Mouse (Mus musculus) hindbrain, embryonic 12.5 days (tissue): ENCODE measurements around the gene Wsb2. TPM values are rescaled to one million over a fixed set of nuclear protein-coding genes. Genes with fewer than 3 reads are reported as not detected.
A peak's percentile ranks its signal among the peaks of the same experiment; 100 is the strongest.

Experiments used
- ATAC-seq: fragments of 200-750 bp; cut with Nextera tagmentation; 2 replicates; pipeline ENCODE4 v1.8.0; 2017; ENCODE audit warnings: moderate TSS enrichment; ENCODE audit not compliant: low FRiP score
- H3K27ac ChIP-seq: fragments of 300-500 bp; sonication (generic); 2 replicates; pipeline ENCODE4 v1.5.1; 2016; ENCODE audit warnings: mild to moderate bottlenecking
- H3K27me3 ChIP-seq: fragments of 300-500 bp; sonication (generic); 2 replicates; pipeline ENCODE4 v1.6.1; 2016; ENCODE audit warnings: mild to moderate bottlenecking
- H3K36me3 ChIP-seq: fragments of 300-500 bp; sonication (generic); 2 replicates; pipeline ENCODE4 v1.6.1; 2016; ENCODE audit warnings: mild to moderate bottlenecking
- H3K4me1 ChIP-seq: fragments of 300-500 bp; sonication (generic); 2 replicates; pipeline ENCODE4 v1.6.1; 2016
- H3K4me2 ChIP-seq: fragments of 300-500 bp; sonication (generic); replicated peaks from 2 replicates; pipeline ENCODE4 v1.6.1; 2016; ENCODE audit warnings: mild to moderate bottlenecking
- H3K4me3 ChIP-seq: fragments of 300-500 bp; sonication (generic); 2 replicates; pipeline ENCODE4 v1.5.1; 2016; ENCODE audit warnings: mild to moderate bottlenecking
- H3K9ac ChIP-seq: fragments of 300-500 bp; sonication (generic); 2 replicates; pipeline ENCODE4 v1.6.1; 2016; ENCODE audit warnings: mild to moderate bottlenecking, moderate library complexity
- H3K9me3 ChIP-seq: fragments of 300-500 bp; sonication (generic); replicated peaks from 2 replicates; pipeline ENCODE4 v1.6.1; 2016; ENCODE audit warnings: mild to moderate bottlenecking
- WGBS: fragments of 180-500 bp; shearing (Covaris S2); methylation state at CpG from one replicate; pipeline ENCODE4 v1.1.7; 2016; 5-methylcytosine and 5-hydroxymethylcytosine counted together
- polyA plus RNA-seq: library from polyadenylated mRNA; unstranded; fragments of >200 nt; fragmentation: Nextera tagmentation; extraction: Ambion mirVana; gene quantifications from 2 replicates; pipeline ENCODE4 v1.2.1, GENCODE M21; 2016

Gene Wsb2
- 127 and 132 TPM in 2 replicates for polyA plus RNA-seq

DNA sequence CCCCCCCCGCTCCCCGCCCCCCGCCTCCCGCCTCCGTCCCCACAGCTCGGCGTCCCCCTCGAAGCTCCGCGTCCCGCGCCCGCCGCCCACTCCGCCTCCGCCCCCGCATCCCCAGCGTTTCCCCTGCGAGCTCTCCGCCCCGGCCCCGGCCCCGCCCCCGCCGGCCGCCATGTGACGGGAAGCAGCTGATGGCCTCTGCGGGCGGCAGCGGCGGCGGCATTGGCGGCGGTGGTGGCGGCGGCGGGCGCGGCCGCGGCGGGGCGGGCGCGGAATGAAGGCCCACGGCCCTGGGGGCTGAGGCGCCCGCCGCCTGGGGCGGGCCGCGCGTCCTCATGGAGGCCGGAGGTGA is at the start of gene Wsb2:
Wsb2 (plus strand) TSS at position 176 of the 349 bp plus-strand sequence.
- WGBS, result 0% methylated on average over 4 of the region's 54 CpGs
- peak within 1 kb of the TSS; percentile 91 for H3K4me3 ChIP-seq
- ATAC-seq, result peak; percentile 79
- peak within 1 kb of the TSS; percentile 89 for H3K4me2 ChIP-seq
- H3K27ac ChIP-seq, result peak within 1 kb of the TSS; percentile 94
- no peaks in the 10 kb centered on the region for H3K36me3 ChIP-seq
- H3K27me3 ChIP-seq, result no peaks in the 10 kb centered on the region
- peaks cover 41% of the 10 kb centered on the region for H3K4me1 ChIP-seq
- H3K9me3 ChIP-seq, result no peaks in the 10 kb centered on the region
- H3K9ac ChIP-seq, result peak within 1 kb of the TSS; percentile 96

DNA sequence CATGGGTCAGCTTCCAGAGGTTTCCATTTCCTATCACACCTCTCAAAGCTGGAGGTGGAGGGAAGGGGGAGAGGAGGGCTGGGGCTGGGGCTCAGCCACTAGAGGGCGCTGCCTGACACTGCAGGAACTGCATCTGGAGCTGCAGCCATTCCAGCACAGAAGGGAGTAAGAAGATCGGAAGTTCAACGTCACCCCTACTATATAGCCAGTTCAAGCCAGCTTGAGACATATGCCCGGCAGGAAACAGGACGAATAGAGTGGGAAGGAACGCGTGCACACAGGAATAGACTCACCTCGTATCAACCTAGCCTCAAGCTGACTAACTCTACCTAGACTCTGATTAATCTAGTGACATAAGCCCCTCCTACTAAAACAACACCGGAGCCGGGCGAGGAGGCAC is 49.4 kb upstream of the Wsb2 start:
- 38% methylated on average over 11 of the region's 11 CpGs for WGBS
- Histone ChIP-seq H3K4me1 (no peaks in the 10 kb centered on the region), H3K9me3 (no peaks in the 10 kb centered on the region), H3K36me3 (no peaks in the 10 kb centered on the region), H3K4me3 (no peak overlapping the region), H3K27ac (no peak overlapping the region), H3K9ac (no peak overlapping the region), H3K27me3 (no peaks in the 10 kb centered on the region), H3K4me2 (no peak overlapping the region)
- no peak for ATAC-seq

GRCm38 (mm10) chr5:117313420-117313819 is 43.7 kb upstream of the Wsb2 start:
- WGBS, result 23% methylated on average over 14 of the region's 14 CpGs
- Histone ChIP-seq H3K9ac (no peak overlapping the region), H3K27me3 (peaks cover 19% of the 10 kb centered on the region), H3K27ac (no peak overlapping the region), H3K4me3 (0 out of 2 replicates have a peak overlapping the region, but pooled peaks have one; percentile 10), H3K4me2 (peak overlapping the region; percentile 35), H3K9me3 (no peaks in the 10 kb centered on the region), H3K4me1 (peaks cover 12% of the 10 kb centered on the region), H3K36me3 (no peaks in the 10 kb centered on the region)
- ATAC-seq, result no peak

- no peak for ATAC-seq
- whole genome bisulfite sequencing, result 33% methylated on average over 10 of the region's 10 CpGs
- H3K4me2 ChIP-seq, result peak overlapping the region; percentile 35
- no peak overlapping the region for H3K4me3 ChIP-seq
- H3K27ac ChIP-seq, result no peak overlapping the region
- H3K9ac ChIP-seq, result no peak overlapping the region
- no peaks in the 10 kb centered on the region for H3K36me3 ChIP-seq
- peaks cover 19% of the 10 kb centered on the region for H3K27me3 ChIP-seq
- no peaks in the 10 kb centered on the region for H3K9me3 ChIP-seq
- peaks cover 12% of the 10 kb centered on the region for H3K4me1 ChIP-seq
These were observed 43.2 kb upstream of the Wsb2 start for GRCm38 (mm10) chr5:117313909-117314308.

GRCm38 (mm10) chr5:117314587-117315428 is 42.3 kb upstream of the Wsb2 start:
- peaks cover 27% of the 10 kb centered on the region for H3K27me3 ChIP-seq
- H3K4me1 ChIP-seq, result peaks cover 15% of the 10 kb centered on the region
- no peaks in the 10 kb centered on the region for H3K9me3 ChIP-seq
- no peak overlapping the region for H3K9ac ChIP-seq
- no peak for ATAC-seq
- H3K4me3 ChIP-seq, result no peak overlapping the region
- H3K36me3 ChIP-seq, result no peaks in the 10 kb centered on the region
- no peak overlapping the region for H3K27ac ChIP-seq
- H3K4me2 ChIP-seq, result no peak overlapping the region
- 16% methylated on average over 9 of the region's 9 CpGs for WGBS

GRCm38 (mm10) chr5:117318741-117319629 is 38.1 kb upstream of the Wsb2 start, which contains the start of gene Vsig10:
Gene Vsig10, plus strand, starts transcription at chr5:117319083.
- Histone ChIP-seq H3K4me3 (peak within 1 kb of the TSS; percentile 70), H3K9ac (peak within 1 kb of the TSS; percentile 78), H3K36me3 (no peaks in the 10 kb centered on the region), H3K27me3 (peaks cover 39% of the 10 kb centered on the region), H3K4me2 (peak within 1 kb of the TSS; percentile 100), H3K9me3 (no peaks in the 10 kb centered on the region), H3K4me1 (peaks cover 14% of the 10 kb centered on the region), H3K27ac (0 out of 2 replicates have a peak within 1 kb of the TSS, but pooled peaks have one; percentile 7)
- WGBS, result under 1% methylated on average over 79 of the region's 81 CpGs
- ATAC-seq, result peak; percentile 73

GRCm38 (mm10) chr5:117323751-117324150 is 33.4 kb upstream of the Wsb2 start:
- Histone ChIP-seq H3K9me3 (no peaks in the 10 kb centered on the region), H3K4me3 (no peak overlapping the region), H3K27me3 (peaks cover 22% of the 10 kb centered on the region), H3K9ac (no peak overlapping the region), H3K27ac (no peak overlapping the region), H3K36me3 (no peaks in the 10 kb centered on the region), H3K4me2 (no peak overlapping the region), H3K4me1 (peaks cover 4% of the 10 kb centered on the region; the same call in 1 of the 2 replicates)
- ATAC-seq, result no peak
- 83% methylated on average over 9 of the region's 9 CpGs for WGBS

DNA sequence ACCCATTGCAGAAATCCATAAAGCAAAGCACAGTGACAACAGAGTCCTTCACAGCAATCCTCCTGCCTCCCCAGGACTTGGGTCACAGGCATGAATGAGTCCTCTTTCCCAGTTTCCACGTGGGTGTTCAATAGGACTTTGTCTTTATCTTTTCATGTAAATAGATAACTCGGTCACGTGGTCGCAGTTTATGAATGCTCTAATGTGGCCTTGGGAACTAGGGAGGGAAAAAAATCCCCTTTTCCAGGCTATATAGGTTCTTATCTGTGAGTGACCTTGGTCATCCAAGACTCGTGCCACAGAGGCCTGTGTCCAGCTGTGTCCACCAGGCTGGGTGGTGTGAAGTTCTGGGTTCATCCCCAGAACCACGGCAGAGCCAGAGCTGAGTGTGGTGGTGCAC is 30.7 kb upstream of the Wsb2 start:
- H3K9ac ChIP-seq, result no peak overlapping the region
- H3K4me1 ChIP-seq, result no peaks in the 10 kb centered on the region
- no peak for ATAC-seq
- H3K4me2 ChIP-seq, result no peak overlapping the region
- H3K27me3 ChIP-seq, result no peaks in the 10 kb centered on the region
- no peak overlapping the region for H3K27ac ChIP-seq
- no peak overlapping the region for H3K4me3 ChIP-seq
- WGBS, result 76% methylated on average over 6 of the region's 6 CpGs
- H3K9me3 ChIP-seq, result no peaks in the 10 kb centered on the region
- H3K36me3 ChIP-seq, result no peaks in the 10 kb centered on the region

DNA sequence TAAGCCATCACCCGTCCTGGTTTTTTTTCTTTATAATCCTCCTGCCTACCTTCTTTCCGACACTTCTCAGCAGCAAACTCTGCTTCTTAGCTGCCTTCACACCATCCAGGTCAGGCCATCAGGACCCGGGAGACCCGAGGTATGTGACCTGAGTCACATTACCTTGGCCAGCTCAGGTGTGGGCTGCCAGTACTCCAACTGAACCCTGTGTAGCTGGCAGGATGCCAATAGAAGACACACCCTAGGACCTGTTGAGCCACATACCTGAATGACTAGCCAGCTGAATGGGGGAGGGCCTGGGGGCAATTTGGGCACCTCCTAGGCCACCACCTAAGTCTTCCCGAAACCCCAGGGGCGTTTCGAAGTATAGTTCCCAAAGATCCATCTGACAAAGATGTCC is 26.6 kb upstream of the Wsb2 start:
- ATAC-seq, result no peak
- H3K4me1 ChIP-seq, result no peaks in the 10 kb centered on the region

GRCm38 (mm10) chr5:117337999-117338398 is 19.1 kb upstream of the Wsb2 start:
- H3K4me2 ChIP-seq, result no peak overlapping the region
- no peaks in the 10 kb centered on the region for H3K27me3 ChIP-seq
- H3K9me3 ChIP-seq, result no peaks in the 10 kb centered on the region
- no peak overlapping the region for H3K9ac ChIP-seq
- no peak overlapping the region for H3K27ac ChIP-seq
- 83% methylated on average over 10 of the region's 10 CpGs for WGBS
- no peak overlapping the region for H3K4me3 ChIP-seq
- no peaks in the 10 kb centered on the region for H3K4me1 ChIP-seq
- ATAC-seq, result no peak
- 0 out of 2 replicates have a peak, but pooled peaks cover 2% of the 10 kb centered on the region for H3K36me3 ChIP-seq

More for the DNA sequence above, 26.6 kb upstream of the Wsb2 start:
- Histone ChIP-seq H3K4me2 (no peak overlapping the region), H3K27ac (no peak overlapping the region), H3K4me3 (no peak overlapping the region), H3K9ac (no peak overlapping the region), H3K9me3 (no peaks in the 10 kb centered on the region), H3K36me3 (no peaks in the 10 kb centered on the region), H3K27me3 (no peaks in the 10 kb centered on the region)
- 85% methylated on average over 7 of the region's 7 CpGs for WGBS

DNA sequence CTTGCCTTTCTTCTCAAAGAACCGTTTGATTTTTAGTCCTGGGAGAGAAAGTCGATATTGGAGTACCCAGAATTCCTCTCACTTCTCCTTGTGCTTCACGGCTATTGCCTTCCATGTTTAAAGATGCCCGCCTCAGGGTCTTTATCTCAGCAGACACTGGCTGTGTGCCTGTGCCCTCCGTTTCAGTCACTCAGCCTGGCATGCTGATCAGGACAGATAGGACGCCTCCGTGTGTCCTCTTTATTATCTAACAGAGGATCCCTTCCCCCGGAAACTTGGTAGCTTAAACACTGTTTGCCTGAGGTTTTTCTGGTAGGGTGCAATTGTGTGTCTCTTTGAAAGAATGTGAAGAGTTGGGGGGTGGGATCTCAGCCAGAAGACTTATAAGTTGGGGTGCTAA is 18.6 kb upstream of the Wsb2 start:
- Histone ChIP-seq H3K9me3 (no peaks in the 10 kb centered on the region), H3K4me3 (no peak overlapping the region), H3K27me3 (no peaks in the 10 kb centered on the region), H3K27ac (no peak overlapping the region), H3K4me2 (no peak overlapping the region), H3K4me1 (no peaks in the 10 kb centered on the region), H3K36me3 (0 out of 2 replicates have a peak, but pooled peaks cover 2% of the 10 kb centered on the region), H3K9ac (no peak overlapping the region)
- ATAC-seq, result no peak
- 89% methylated on average over 8 of the region's 8 CpGs for WGBS

- no peak overlapping the region for H3K4me3 ChIP-seq
- H3K4me2 ChIP-seq, result no peak overlapping the region
- H3K36me3 ChIP-seq, result 0 out of 2 replicates have a peak, but pooled peaks cover 2% of the 10 kb centered on the region
- WGBS, result 85% methylated on average over 6 of the region's 6 CpGs
- ATAC-seq, result no peak
- no peak overlapping the region for H3K27ac ChIP-seq
- no peaks in the 10 kb centered on the region for H3K9me3 ChIP-seq
- H3K9ac ChIP-seq, result no peak overlapping the region
- H3K4me1 ChIP-seq, result no peaks in the 10 kb centered on the region
- no peaks in the 10 kb centered on the region for H3K27me3 ChIP-seq
These were observed 17.0 kb upstream of the Wsb2 start for GRCm38 (mm10) chr5:117340081-117340480.
